Mouse (Mus musculus): ENCODE data around the gene Pde2a. TPM values are rescaled to one million over a fixed set of nuclear protein-coding genes. Genes with fewer than 3 reads are reported as not detected.

The Pde2a gene
- polyA plus RNA-seq, 1 experiment, result 0.01 TPM

DNA sequence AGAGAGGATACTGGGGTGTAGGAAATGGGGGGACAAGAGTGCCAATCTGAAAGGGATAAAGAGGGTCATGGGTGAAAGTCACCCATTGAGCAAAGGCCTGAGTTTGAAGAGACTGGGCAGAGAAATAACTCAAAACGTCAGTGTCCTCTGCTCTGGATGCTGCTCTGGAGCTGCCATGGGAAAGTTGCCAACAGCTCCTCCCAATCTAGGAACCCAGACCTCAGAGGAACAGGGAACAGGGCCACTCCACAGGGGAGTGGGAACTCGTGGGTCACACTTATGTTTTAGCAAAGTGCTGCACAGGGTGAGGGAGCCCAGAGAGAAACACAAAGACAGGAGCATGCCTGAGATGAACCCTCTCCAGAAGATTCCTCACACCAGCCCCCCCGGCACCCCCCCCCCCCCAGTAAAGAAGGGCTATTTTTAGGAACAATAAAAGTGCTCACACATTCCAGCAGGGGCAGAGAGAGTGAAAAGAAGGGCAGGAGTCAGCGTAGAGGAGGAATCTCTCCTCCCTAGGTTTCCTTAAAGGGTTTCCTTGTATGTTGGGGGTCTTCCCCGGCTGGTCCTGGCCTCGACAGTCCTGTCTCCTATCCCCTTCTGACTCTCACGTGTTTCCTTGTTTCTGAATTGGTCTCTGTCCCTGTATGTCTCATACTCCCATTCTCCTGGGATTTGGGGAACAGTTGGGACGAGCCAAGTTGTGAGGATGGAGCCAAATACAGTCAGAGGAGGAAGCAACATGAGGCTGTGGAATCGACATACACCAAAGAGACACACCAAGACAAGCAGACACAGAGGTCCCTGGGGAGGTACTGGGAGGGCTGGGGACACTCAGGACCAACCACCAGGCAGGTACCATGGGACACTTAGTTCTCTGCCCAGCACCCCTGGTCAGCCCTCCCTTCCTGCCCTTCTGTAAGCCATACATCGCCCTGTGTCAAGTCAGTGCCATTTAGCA lies 51.4 kb downstream of the Pde2a start:
- no peaks in the 10 kb centered on the region for H3K27me3 ChIP-seq (ENCODE audit: control insufficient read depth)

GRCm38 (mm10) chr7:101474399-101474811 lies 52.9 kb downstream of the Pde2a start:
- H3K27me3 ChIP-seq (ENCODE audit: control insufficient read depth), result no peaks in the 10 kb centered on the region
- H3K4me3 ChIP-seq (replicated peaks), result no peak overlapping the region
- H3K9me3 ChIP-seq (ENCODE audit: control insufficient read depth, low read length), result no peaks in the 10 kb centered on the region
- no peaks in the 10 kb centered on the region for H3K36me3 ChIP-seq (ENCODE audit: control insufficient read depth)
- no peak for TF ChIP-seq GATA1 (IDR thresholded peaks at IDR 0.05; ENCODE audit: low read length)
- no peak for TF ChIP-seq TAL1 (IDR thresholded peaks at IDR 0.05; ENCODE audit: low read length)
- H3K4me1 ChIP-seq (ENCODE audit: control insufficient read depth), result no peaks in the 10 kb centered on the region

More for the DNA sequence above, 51.4 kb downstream of the Pde2a start:
- H3K9me3 ChIP-seq (ENCODE audit: control insufficient read depth, low read length), result no peaks in the 10 kb centered on the region
- H3K36me3 ChIP-seq (ENCODE audit: control insufficient read depth), result no peaks in the 10 kb centered on the region
- H3K4me3 ChIP-seq (replicated peaks), result no peak overlapping the region
- no peaks in the 10 kb centered on the region for H3K4me1 ChIP-seq (ENCODE audit: control insufficient read depth)
- TF ChIP-seq GATA1 (IDR thresholded peaks at IDR 0.05; ENCODE audit: low read length) (no peak), TAL1 (IDR thresholded peaks at IDR 0.05; ENCODE audit: low read length) (no peak)

- TF ChIP-seq GATA1 (IDR thresholded peaks at IDR 0.05; ENCODE audit: low read length) (no peak), TAL1 (IDR thresholded peaks at IDR 0.05; ENCODE audit: low read length) (no peak)
- Histone ChIP-seq H3K4me1 (ENCODE audit: control insufficient read depth) (no peaks in the 10 kb centered on the region), H3K36me3 (ENCODE audit: control insufficient read depth) (no peaks in the 10 kb centered on the region), H3K4me3 (replicated peaks) (no peak overlapping the region), H3K27me3 (ENCODE audit: control insufficient read depth) (no peaks in the 10 kb centered on the region), H3K9me3 (ENCODE audit: control insufficient read depth, low read length) (no peaks in the 10 kb centered on the region)
Measured at GRCm38 (mm10) chr7:101476028-101476427, 54.5 kb downstream of the Pde2a start.

DNA sequence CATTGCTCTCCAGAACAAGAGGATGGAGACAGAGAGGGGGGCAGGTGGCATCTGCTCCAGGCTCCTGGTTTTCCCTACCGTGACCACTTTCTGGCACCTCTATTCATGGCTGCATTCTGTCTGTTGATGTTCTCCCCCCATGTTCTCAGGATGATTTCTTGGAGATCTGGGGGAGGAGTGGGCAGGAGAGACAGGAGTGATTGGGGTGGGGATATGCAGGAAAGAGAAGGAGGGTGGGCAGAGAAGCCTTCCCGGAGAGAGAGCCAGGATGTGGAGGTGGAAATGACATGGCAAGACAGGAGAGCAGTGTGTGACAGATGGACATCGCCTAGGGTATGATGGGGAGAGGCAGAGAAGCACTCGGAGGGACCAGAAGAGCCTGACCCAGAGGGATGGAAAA lies 55.0 kb downstream of the Pde2a start:
- TF ChIP-seq GATA1 (IDR thresholded peaks at IDR 0.05; ENCODE audit: low read length) (no peak), TAL1 (IDR thresholded peaks at IDR 0.05; ENCODE audit: low read length) (no peak)
- H3K36me3 ChIP-seq (ENCODE audit: control insufficient read depth), result no peaks in the 10 kb centered on the region
- H3K4me3 ChIP-seq (replicated peaks), result no peak overlapping the region
- H3K4me1 ChIP-seq (ENCODE audit: control insufficient read depth), result no peaks in the 10 kb centered on the region
- H3K27me3 ChIP-seq (ENCODE audit: control insufficient read depth), result no peaks in the 10 kb centered on the region
- H3K9me3 ChIP-seq (ENCODE audit: control insufficient read depth, low read length), result no peaks in the 10 kb centered on the region

- Histone ChIP-seq H3K36me3 (ENCODE audit: control insufficient read depth) (no peaks in the 10 kb centered on the region), H3K4me3 (replicated peaks) (no peak overlapping the region), H3K4me1 (ENCODE audit: control insufficient read depth) (no peaks in the 10 kb centered on the region), H3K9me3 (ENCODE audit: control insufficient read depth, low read length) (no peaks in the 10 kb centered on the region), H3K27me3 (ENCODE audit: control insufficient read depth) (no peaks in the 10 kb centered on the region)
- TF ChIP-seq GATA1 (IDR thresholded peaks at IDR 0.05; ENCODE audit: low read length) (no peak), TAL1 (IDR thresholded peaks at IDR 0.05; ENCODE audit: low read length) (no peak)
Measured at GRCm38 (mm10) chr7:101477200-101477599, 55.7 kb downstream of the Pde2a start.

DNA sequence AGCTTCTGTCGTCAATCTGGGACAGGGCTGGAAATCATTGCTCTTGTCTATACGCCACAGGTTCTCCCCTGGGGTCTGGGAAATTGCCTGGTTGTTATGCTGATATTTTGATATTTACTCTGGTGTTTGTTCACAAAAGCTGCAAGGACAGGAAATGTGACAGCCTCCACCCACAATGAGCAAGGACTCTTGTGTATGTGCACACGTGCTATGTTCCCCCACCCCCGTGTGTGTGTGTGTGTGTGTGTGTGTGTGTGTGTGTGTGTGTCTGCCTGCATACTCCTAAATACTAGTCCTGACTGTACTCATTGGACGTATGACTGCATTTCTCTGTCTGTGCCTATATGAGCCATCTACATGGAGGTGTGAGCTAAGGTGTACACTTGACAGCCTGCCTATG lies 56.6 kb downstream of the Pde2a start:
- Histone ChIP-seq H3K4me1 (ENCODE audit: control insufficient read depth) (no peaks in the 10 kb centered on the region), H3K4me3 (replicated peaks) (no peak overlapping the region), H3K9me3 (ENCODE audit: control insufficient read depth, low read length) (no peaks in the 10 kb centered on the region), H3K36me3 (ENCODE audit: control insufficient read depth) (no peaks in the 10 kb centered on the region), H3K27me3 (ENCODE audit: control insufficient read depth) (no peaks in the 10 kb centered on the region)
- TF ChIP-seq TAL1 (IDR thresholded peaks at IDR 0.05; ENCODE audit: low read length) (no peak), GATA1 (IDR thresholded peaks at IDR 0.05; ENCODE audit: low read length) (no peak)

- TF ChIP-seq TAL1 (IDR thresholded peaks at IDR 0.05; ENCODE audit: low read length) (no peak), GATA1 (IDR thresholded peaks at IDR 0.05; ENCODE audit: low read length) (no peak)
- Histone ChIP-seq H3K4me1 (ENCODE audit: control insufficient read depth) (no peaks in the 10 kb centered on the region), H3K27me3 (ENCODE audit: control insufficient read depth) (no peaks in the 10 kb centered on the region), H3K4me3 (replicated peaks) (no peak overlapping the region), H3K36me3 (ENCODE audit: control insufficient read depth) (no peaks in the 10 kb centered on the region), H3K9me3 (ENCODE audit: control insufficient read depth, low read length) (no peaks in the 10 kb centered on the region)
Measured at GRCm38 (mm10) chr7:101479841-101480240, 58.4 kb downstream of the Pde2a start.

GRCm38 (mm10) chr7:101480671-101481070 lies 59.2 kb downstream of the Pde2a start:
- H3K36me3 ChIP-seq (ENCODE audit: control insufficient read depth), result no peaks in the 10 kb centered on the region
- no peaks in the 10 kb centered on the region for H3K27me3 ChIP-seq (ENCODE audit: control insufficient read depth)
- no peaks in the 10 kb centered on the region for H3K9me3 ChIP-seq (ENCODE audit: control insufficient read depth, low read length)
- H3K4me3 ChIP-seq (replicated peaks), result no peak overlapping the region
- H3K4me1 ChIP-seq (ENCODE audit: control insufficient read depth), result no peaks in the 10 kb centered on the region
- TF ChIP-seq TAL1 (IDR thresholded peaks at IDR 0.05; ENCODE audit: low read length) (no peak), GATA1 (IDR thresholded peaks at IDR 0.05; ENCODE audit: low read length) (no peak)

- Histone ChIP-seq H3K27me3 (ENCODE audit: control insufficient read depth) (no peaks in the 10 kb centered on the region), H3K36me3 (ENCODE audit: control insufficient read depth) (no peaks in the 10 kb centered on the region), H3K4me1 (ENCODE audit: control insufficient read depth) (no peaks in the 10 kb centered on the region), H3K4me3 (replicated peaks) (no peak overlapping the region), H3K9me3 (ENCODE audit: control insufficient read depth, low read length) (no peaks in the 10 kb centered on the region)
- TF ChIP-seq GATA1 (IDR thresholded peaks at IDR 0.05; ENCODE audit: low read length) (no peak), TAL1 (IDR thresholded peaks at IDR 0.05; ENCODE audit: low read length) (no peak)
Measured at GRCm38 (mm10) chr7:101481872-101482498, 60.5 kb downstream of the Pde2a start.

All from erythroblast, embryonic 14.5 days (primary cell).